Mouse (Mus musculus) midbrain, embryonic 11.5 days (tissue): ENCODE results near the gene Lrrn4. TPM values are rescaled to one million over a fixed set of nuclear protein-coding genes. Genes with fewer than 3 reads are reported as not detected.

Experiments used
- polyA plus RNA-seq: library from polyadenylated mRNA; unstranded; fragments of >200 nt; fragmentation: Nextera tagmentation; extraction: Ambion mirVana; gene quantifications from 2 replicates; pipeline ENCODE4 v1.2.1, GENCODE M21; 2014

The Lrrn4 gene
- polyA plus RNA-seq, 1 experiment from 2014 or later: 0.14 TPM

Other genes with a start within 250 kb of the Lrrn4 start
- 17.9 and 20.5 TPM in 2 replicates for gene Shld1, start 194.0 kb downstream of the Lrrn4 start, polyA plus RNA-seq
- 23.0 and 25.5 TPM in 2 replicates for gene Chgb, start 99.6 kb downstream of the Lrrn4 start, polyA plus RNA-seq
- 31.8 and 32.9 TPM in 2 replicates for gene Trmt6, start 64.8 kb downstream of the Lrrn4 start, polyA plus RNA-seq
- 23.1 and 23.7 TPM in 2 replicates for gene Mcm8, start 64.8 kb downstream of the Lrrn4 start, polyA plus RNA-seq
- gene Crls1, start 34.2 kb downstream of the Lrrn4 start, polyA plus RNA-seq: 24.7 and 25.5 TPM in 2 replicates
- 1.1 and 1.4 TPM in 2 replicates for gene Fermt1, start 65.0 kb upstream of the Lrrn4 start, polyA plus RNA-seq